Mouse (Mus musculus) liver, adult 2 months (tissue): Measurements from ENCODE around the gene Scn5a.

Source experiments
- CTCF ChIP-seq: fragments of 200-500 bp; IDR thresholded peaks from 2 replicates; pipeline ENCODE4 v1.5.1; 2011; ENCODE audit warnings: low read depth, low read length, control low read depth
- POLR2A ChIP-seq: fragments of 200-500 bp; IDR thresholded peaks from 2 replicates; pipeline ENCODE4 v1.6.1; 2011; ENCODE audit warnings: low read length, control low read depth; ENCODE audit not compliant: insufficient read depth; ENCODE audit errors: extremely low read depth

- no peak for TF ChIP-seq CTCF
- no peak for TF ChIP-seq POLR2A
Measured at GRCm38 (mm10) chr9:119477754-119478153, 101.1 kb downstream of the Scn5a start.
